Comparison of ENCODE assay signal across 10 mouse cellular contexts in the genomic region with DNA sequence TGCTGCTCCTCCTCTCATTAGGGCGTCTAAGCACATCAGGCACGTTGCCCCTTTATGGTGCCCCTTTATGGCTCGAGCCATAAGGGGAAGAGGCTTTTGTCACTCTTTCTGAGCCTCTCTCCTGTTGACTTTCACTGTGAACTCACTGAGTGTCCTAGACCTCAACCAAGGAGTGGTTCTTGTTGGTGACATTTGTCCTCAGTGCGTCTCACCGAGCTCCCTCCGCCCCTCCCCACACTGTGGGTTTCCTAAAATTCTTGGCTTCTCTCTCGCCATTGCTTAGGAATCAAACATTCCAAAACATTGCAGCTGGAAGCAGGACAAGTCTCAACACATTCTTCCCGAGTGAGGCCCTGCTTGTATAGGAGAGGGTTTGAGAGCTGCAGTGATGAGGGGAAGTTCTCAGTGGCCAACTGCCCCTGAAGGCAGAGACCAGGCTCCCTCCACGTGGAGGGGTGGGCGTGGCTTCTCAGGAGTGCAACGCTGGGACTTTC. TPM values are rescaled to one million over a fixed set of nuclear protein-coding genes. Genes with fewer than 3 reads are reported as not detected.
DNase-seq lines count a peak whose midpoint lies in the region; ATAC-seq lines count a peak whose summit lies in the region.
"Had no signal": no experiment of that assay in that cellular context is flagged by ENCODE, and none has a peak within 500 bp of the region (broad histone marks: within the 10 kb centered on the region; RNA-seq: fewer than 3 reads in every experiment).

No protein-coding gene starts in this region.

- no peaks in the 10 kb centered on the region for H3K9me3 ChIP-seq in hindbrain, embryonic 14.5 days (ENCODE audit: control insufficient read depth, low read length)
- H3K9me3 ChIP-seq: liver, embryonic 13.5 days had no signal

- 42% methylated on average over 11 of the region's 11 CpGs for WGBS in hindbrain, embryonic 14.5 days

- H3K4me2 ChIP-seq in hindbrain, embryonic 14.5 days (replicated peaks), result no peak overlapping the region
- H3K4me2 ChIP-seq: liver, embryonic 13.5 days had no signal

- no peak overlapping the region for H3K9ac ChIP-seq in hindbrain, embryonic 14.5 days
- H3K9ac ChIP-seq: liver, embryonic 13.5 days had no signal

- no peaks in the 10 kb centered on the region; the same call in 1 of the 2 replicates for H3K4me1 ChIP-seq in hindbrain, embryonic 14.5 days (replicated peaks; ENCODE audit: control insufficient read depth, insufficient read depth, low read length)

- H3K36me3 ChIP-seq in hindbrain, embryonic 14.5 days (replicated peaks; ENCODE audit: control insufficient read depth, insufficient read depth), result no peaks in the 10 kb centered on the region
- H3K36me3 ChIP-seq: liver, embryonic 13.5 days had no signal

- ATAC-seq in hindbrain, embryonic 14.5 days (ENCODE audit: low FRiP score), result peak; percentile 49; the same call in 1 of the 2 replicates

- DNase-seq in kidney, adult 9 months, result peak; percentile 18
- DNase-seq in kidney, adult 11 months, result no peak
- DNase-seq in embryo, embryonic 10.5 days (ENCODE audit: low spot score), result peak; percentile 44
- DNase-seq in hindbrain, embryonic 14.5 days (ENCODE audit: low spot score), result peak; percentile 56
- peak; percentile 51 for DNase-seq in lung, postnatal 36 days
- no peak for DNase-seq in cerebellum, postnatal 14 days
- no peak for DNase-seq in right cerebral cortex, adult 18-20 months
- no peak for DNase-seq in adrenal gland, postnatal 36 days
- DNase-seq: liver, embryonic 13.5 days had no signal

- no peak overlapping the region for H3K4me3 ChIP-seq in hindbrain, embryonic 14.5 days (replicated peaks; ENCODE audit: low read length)
- H3K4me3 ChIP-seq: erythroblast, embryonic 14.5 days; liver, embryonic 13.5 days had no signal

- no peaks in the 10 kb centered on the region for H3K27me3 ChIP-seq in hindbrain, embryonic 14.5 days (ENCODE audit: control insufficient read depth, insufficient read depth, low read length)
- H3K27me3 ChIP-seq: liver, embryonic 13.5 days had no signal

- no peak overlapping the region for H3K27ac ChIP-seq in hindbrain, embryonic 14.5 days
- H3K27ac ChIP-seq: liver, embryonic 13.5 days had no signal

RNA-seq across cellular contexts. Expression of a gene that starts 46.0 kb away (rescaled TPM):
- polyA plus RNA-seq in hindbrain, embryonic 14.5 days (2014; fragmentation: Nextera tagmentation; extraction: Ambion mirVana), result 25.7 and 27.5 TPM in 2 replicates
- total RNA-seq in adrenal gland, postnatal 36 days (2021), result 10 to 100 TPM; 26.5 to 29.5 TPM

Comparison
In these comparisons a context has a peak if more than half of its experiments do, and no peak if none do; other contexts are left out.
1. DNase-seq: peak in kidney, adult 9 months (single experiment), embryo, embryonic 10.5 days (single experiment), hindbrain, embryonic 14.5 days (single experiment) and lung, postnatal 36 days (single experiment); none in kidney, adult 11 months (single experiment), cerebellum, postnatal 14 days (0 of 2), right cerebral cortex, adult 18-20 months (single experiment) and adrenal gland, postnatal 36 days (0 of 2).